Mouse (Mus musculus): ENCODE results near the gene Gm29609. TPM values are rescaled to one million over a fixed set of nuclear protein-coding genes. Genes with fewer than 3 reads are reported as not detected.

The Gm29609 gene
- total and polyA plus RNA-seq, 3 experiments = 0.57 to 2.7 (median 1.2) TPM

GRCm38 (mm10) chr5:31126050-31126449 is 53.7 kb downstream of the Gm29609 start:
- Histone ChIP-seq H3K9ac (ENCODE audit: insufficient read depth, low read depth) (no peak overlapping the region), H3K36me3 (replicated peaks in 1 of 2; ENCODE audit: control insufficient read depth in 1 of 2, insufficient read depth in 1 of 2, low read length in 1 of 2) (no peaks in the 10 kb centered on the region), H3K27me3 (replicated peaks) (peaks cover 3% of the 10 kb centered on the region), H3K9me3 (replicated peaks; ENCODE audit: low read length) (no peaks in the 10 kb centered on the region), H3K4me3 (replicated peaks in 1 of 3; ENCODE audit: low read depth in 2 of 3, low read length in 2 of 3, poor library complexity in 1 of 3) (no peak overlapping the region), H3K4me1 (ENCODE audit: control insufficient read depth in 1 of 2, insufficient read depth in 2 of 2) (peaks cover 2 to 25% of the 10 kb centered on the region in 2 experiments; a peak in 3 of 4 replicates), H3K4me2 (ENCODE audit: insufficient read depth, low read depth, poor library complexity, severe bottlenecking) (no peak overlapping the region), H3K79me2 (replicated peaks; ENCODE audit: control insufficient read depth, extremely low read depth, insufficient read depth, poor library complexity, severe bottlenecking) (no peaks in the 10 kb centered on the region), H3K27ac (ENCODE audit: insufficient read depth, low read depth) (no peak overlapping the region)
- in situ Hi-C loops (cut with MboI; ENCODE audit: low pct_ligation_motif_present, low pct_unique_long_range_greater_than_20kb, low sequenced_read_pairs) = no loop called here
- peak; percentile 31 for DNase-seq (ENCODE audit: extremely low read depth)
- dilution Hi-C loops (cut with MboI; ENCODE audit: extremely low pct_ligation_motif_present, extremely low pct_unique_long_range_greater_than_20kb, low sequenced_read_pairs) = no loop called here
- TF ChIP-seq JUN (IDR thresholded peaks at IDR 0.05; ENCODE audit: insufficient read depth, low read depth, low read length) (no peak), RCOR1 (conservative IDR thresholded peaks at IDR 0.05; ENCODE audit: low read depth, low read length) (no peak), CHD1 (IDR thresholded peaks at IDR 0.05; ENCODE audit: low read depth, low read length) (no peak), SIN3A (IDR thresholded peaks at IDR 0.05; ENCODE audit: low read length) (no peak), EP300 (IDR thresholded peaks at IDR 0.05; ENCODE audit: low read length) (no peak), MAFK (IDR thresholded peaks at IDR 0.05; ENCODE audit: insufficient replicate concordance, low read length) (no peak), BHLHE40 (IDR thresholded peaks at IDR 0.05; ENCODE audit: low read depth, low read length) (no peak), CHD2 (IDR thresholded peaks at IDR 0.05; ENCODE audit: low read length) (no peak), ZMIZ1 (IDR thresholded peaks at IDR 0.05; ENCODE audit: low read depth, low read length) (no peak), KAT2A (IDR thresholded peaks at IDR 0.05; ENCODE audit: insufficient replicate concordance, low read length) (no peak), TCF12 (IDR thresholded peaks at IDR 0.05; ENCODE audit: low read depth, low read length) (no peak), MAX (IDR thresholded peaks at IDR 0.05; ENCODE audit: low read length) (no peak), ELF1 (IDR thresholded peaks at IDR 0.05; ENCODE audit: low read depth, low read length) (no peak), MYC (IDR thresholded peaks at IDR 0.05; ENCODE audit: low read depth, low read length) (no peak), JUND (conservative IDR thresholded peaks at IDR 0.05; ENCODE audit: low read depth, low read length) (no peak), IRF4 (IDR thresholded peaks at IDR 0.05; ENCODE audit: low read depth, low read length) (no peak), CTCF (conservative IDR thresholded peaks at IDR 0.05 in 1 of 2, IDR thresholded peaks at IDR 0.05 in 1 of 2; ENCODE audit: low read depth in 2 of 2, low read length in 2 of 2) (peak in 1 of 2 experiments; percentile 64; a peak in 2 of 4 replicates), UBTF (IDR thresholded peaks at IDR 0.05; ENCODE audit: low read depth, low read length) (no peak), POLR2A (IDR thresholded peaks at IDR 0.05; ENCODE audit: low read depth, low read length) (no peak), MAZ (IDR thresholded peaks at IDR 0.05; ENCODE audit: low read depth, low read length) (no peak), ZNF384 (IDR thresholded peaks at IDR 0.05; ENCODE audit: low read depth, low read length) (peak; percentile 50; the same call in 1 of the 2 replicates), USF1 (IDR thresholded peaks at IDR 0.05; ENCODE audit: low read depth, low read length) (no peak), ZC3H11A (IDR thresholded peaks at IDR 0.05; ENCODE audit: low read depth, low read length) (no peak), RAD21 (IDR thresholded peaks at IDR 0.05; ENCODE audit: low read depth, low read length) (peak; percentile 49), POLR2AphosphoS2 (IDR thresholded peaks at IDR 0.05; ENCODE audit: low read depth, low read length) (no peak)
